11 mouse cellular contexts compared by ENCODE assay signal in genomic region chr3:122085157-122085989, GRCm38 (mm10). TPM values are rescaled to one million over a fixed set of nuclear protein-coding genes. Genes with fewer than 3 reads are reported as not detected.
A peak's percentile ranks its signal among the peaks of the same experiment; 100 is the strongest.
DNase-seq lines count a peak whose midpoint lies in the region; ATAC-seq and TF ChIP-seq lines count a peak whose summit lies in the region.
"Had no signal": no experiment of that assay in that cellular context is flagged by ENCODE, and none has a peak within 500 bp of the region (broad histone marks: within the 10 kb centered on the region; RNA-seq: fewer than 3 reads in every experiment).

No protein-coding gene starts in this region.

- TF ChIP-seq EP300 in heart, adult 2 months (IDR thresholded peaks at IDR 0.05; ENCODE audit: insufficient read depth, low read depth, low read length): no peak

- TF ChIP-seq POLR2A in heart, adult 2 months (IDR thresholded peaks at IDR 0.05; ENCODE audit: insufficient read depth, low read depth, low read length): no peak

- WGBS in heart, adult 2 months: 87% methylated on average over 18 of the region's 18 CpGs
- 22% methylated on average over 18 of the region's 18 CpGs for WGBS in forebrain, embryonic 15.5 days
- WGBS in midbrain, embryonic 15.5 days: 15% methylated on average over 18 of the region's 18 CpGs

- no peak for TF ChIP-seq CTCF in heart, adult 2 months (IDR thresholded peaks at IDR 0.05)

- H3K36me3 ChIP-seq in heart, adult 2 months (ENCODE audit: control insufficient read depth, insufficient read depth, low read length): no peaks in the 10 kb centered on the region
- no peaks in the 10 kb centered on the region for H3K36me3 ChIP-seq in forebrain, embryonic 15.5 days
- no peaks in the 10 kb centered on the region for H3K36me3 ChIP-seq in midbrain, embryonic 15.5 days (replicated peaks)
- H3K36me3 ChIP-seq: embryonic facial prominence, embryonic 13.5 days; limb, embryonic 13.5 days had no signal

- no peak overlapping the region for H3K9ac ChIP-seq in heart, adult 2 months (ENCODE audit: low read depth, low read length)
- H3K9ac ChIP-seq in forebrain, embryonic 15.5 days (replicated peaks): no peak overlapping the region
- no peak overlapping the region for H3K9ac ChIP-seq in midbrain, embryonic 15.5 days
- H3K9ac ChIP-seq: embryonic facial prominence, embryonic 13.5 days; limb, embryonic 13.5 days had no signal

- no peaks in the 10 kb centered on the region for H3K27me3 ChIP-seq in heart, adult 2 months (ENCODE audit: control insufficient read depth, insufficient read depth, low read length)
- H3K27me3 ChIP-seq in forebrain, embryonic 15.5 days: no peaks in the 10 kb centered on the region
- H3K27me3 ChIP-seq in midbrain, embryonic 15.5 days (replicated peaks): peaks cover 9% of the 10 kb centered on the region; the same call in 1 of the 2 replicates
- H3K27me3 ChIP-seq: embryonic facial prominence, embryonic 13.5 days; limb, embryonic 13.5 days had no signal

- no peaks in the 10 kb centered on the region for H3K79me2 ChIP-seq in heart, adult 2 months (replicated peaks; ENCODE audit: control insufficient read depth, insufficient read depth, low read length)

- ATAC-seq in forebrain, embryonic 15.5 days (replicated peaks): peak; percentile 57; the same call in 1 of the 2 replicates
- peak; percentile 52 for ATAC-seq in midbrain, embryonic 15.5 days (replicated peaks)
- ATAC-seq: intestine, embryonic 16.5 days had no signal

- no peak overlapping the region for H3K4me3 ChIP-seq in heart, adult 2 months
- H3K4me3 ChIP-seq in forebrain, embryonic 15.5 days: no peak overlapping the region
- H3K4me3 ChIP-seq in midbrain, embryonic 15.5 days: no peak overlapping the region
- H3K4me3 ChIP-seq: embryonic facial prominence, embryonic 13.5 days; limb, embryonic 13.5 days had no signal

- 0 out of 2 replicates have a peak overlapping the region, but pooled peaks have one; percentile 12 for H3K4me2 ChIP-seq in forebrain, embryonic 15.5 days (replicated peaks)
- peak overlapping the region; percentile 38 for H3K4me2 ChIP-seq in midbrain, embryonic 15.5 days
- H3K4me2 ChIP-seq: embryonic facial prominence, embryonic 13.5 days; limb, embryonic 13.5 days had no signal

- H3K4me1 ChIP-seq in heart, adult 2 months (ENCODE audit: control insufficient read depth, insufficient read depth, low read length): peaks cover 6% of the 10 kb centered on the region
- peaks cover 8% of the 10 kb centered on the region; the same call in 1 of the 2 replicates for H3K4me1 ChIP-seq in forebrain, embryonic 15.5 days
- H3K4me1 ChIP-seq in midbrain, embryonic 15.5 days: peaks cover 12% of the 10 kb centered on the region

- peak overlapping the region; percentile 17; the same call in 1 of the 2 replicates for H3K27ac ChIP-seq in heart, adult 2 months
- no peak overlapping the region for H3K27ac ChIP-seq in forebrain, embryonic 15.5 days (replicated peaks)
- no peak overlapping the region for H3K27ac ChIP-seq in midbrain, embryonic 15.5 days
- H3K27ac ChIP-seq: embryonic facial prominence, embryonic 13.5 days; limb, embryonic 13.5 days had no signal

- H3K9me3 ChIP-seq in forebrain, embryonic 15.5 days: no peaks in the 10 kb centered on the region
- H3K9me3 ChIP-seq in midbrain, embryonic 15.5 days: no peaks in the 10 kb centered on the region
- H3K9me3 ChIP-seq: embryonic facial prominence, embryonic 13.5 days; limb, embryonic 13.5 days had no signal

- no peak for DNase-seq in heart, adult 2 months
- no peak for DNase-seq in heart, adult 11 months
- DNase-seq in R1 (ENCODE audit: low read depth, low spot score): peak; percentile 68
- DNase-seq in spleen, adult 18-20 months: no peak
- no peak for DNase-seq in ovary, postnatal 14 days (ENCODE audit: low spot score)
- no peak for DNase-seq in c-Kit-positive CD71-positive TER-119-positive erythroid progenitor cells, embryonic 14.5 days (ENCODE audit: low spot score)

- intact Hi-C loops in heart, adult 2 months (cut with DNase I): no loop called here

RNA-seq across cellular contexts. Expression of gene Abca4, which starts 41.1 kb away (rescaled TPM):
- total RNA-seq in heart, adult 2 months (2021): 1 to 10 TPM; 1.6 to 2.3 TPM
- polyA plus RNA-seq in heart, adult 2 months (2012; rRNA removed): 2.6 TPM in 2 replicates
- 0.72 and 1.4 TPM in 2 replicates for polyA plus RNA-seq in forebrain, embryonic 15.5 days (2015; fragmentation: Nextera tagmentation; extraction: Ambion mirVana)
- 1.3 and 1.4 TPM in 2 replicates for polyA plus RNA-seq in midbrain, embryonic 15.5 days (2015; fragmentation: Nextera tagmentation; extraction: Ambion mirVana)
